20 mouse cellular contexts compared by ENCODE assay signal in genomic region chr12:119387925-119388324, GRCm38 (mm10).
A peak's percentile ranks its signal among the peaks of the same experiment; 100 is the strongest.
DNase-seq lines count a peak whose midpoint lies in the region; ATAC-seq lines count a peak whose summit lies in the region.
"Had no signal": no experiment of that assay in that cellular context is flagged by ENCODE, and none has a peak within 500 bp of the region (broad histone marks: within the 10 kb centered on the region; RNA-seq: fewer than 3 reads in every experiment).

No protein-coding gene starts in this region.

- whole genome bisulfite sequencing in heart, embryonic 10.5 days, result 49% methylated on average over 2 of the region's 2 CpGs
- WGBS in kidney, embryonic 14.5 days, result 73% methylated on average over 2 of the region's 2 CpGs

- H3K36me3 ChIP-seq in heart, embryonic 10.5 days, result no peaks in the 10 kb centered on the region
- H3K36me3 ChIP-seq in kidney, embryonic 14.5 days (ENCODE audit: control insufficient read depth, insufficient read depth, low read length), result no peaks in the 10 kb centered on the region
- H3K36me3 ChIP-seq: embryonic facial prominence, embryonic 15.5 days; forebrain, embryonic 15.5 days; hindbrain, embryonic 12.5 days had no signal

- no peaks in the 10 kb centered on the region for H3K9me3 ChIP-seq in heart, embryonic 10.5 days
- H3K9me3 ChIP-seq in kidney, embryonic 14.5 days (ENCODE audit: control insufficient read depth, low read length), result no peaks in the 10 kb centered on the region
- H3K9me3 ChIP-seq: embryonic facial prominence, embryonic 15.5 days; forebrain, embryonic 15.5 days; hindbrain, embryonic 12.5 days had no signal

- H3K4me2 ChIP-seq in kidney, embryonic 14.5 days (replicated peaks; ENCODE audit: low read depth, low read length), result no peak overlapping the region
- H3K4me2 ChIP-seq: embryonic facial prominence, embryonic 15.5 days; forebrain, embryonic 15.5 days; hindbrain, embryonic 12.5 days had no signal

- H3K4me3 ChIP-seq in heart, embryonic 10.5 days, result no peak overlapping the region
- no peak overlapping the region for H3K4me3 ChIP-seq in kidney, embryonic 14.5 days (ENCODE audit: low read length)
- H3K4me3 ChIP-seq: embryonic facial prominence, embryonic 15.5 days; forebrain, embryonic 15.5 days; hindbrain, embryonic 12.5 days had no signal

- peak; percentile 91 for ATAC-seq in CD4-positive, CD25-positive, alpha-beta regulatory T cell, adult 4 months
- ATAC-seq in kidney, embryonic 14.5 days (ENCODE audit: low FRiP score, low TSS enrichment), result no peak
- ATAC-seq: forebrain, embryonic 15.5 days; hindbrain, embryonic 16.5 days had no signal

- 0 out of 2 replicates have a peak overlapping the region, but pooled peaks have one; percentile 22 for H3K27ac ChIP-seq in heart, embryonic 10.5 days
- no peak overlapping the region for H3K27ac ChIP-seq in kidney, embryonic 14.5 days (ENCODE audit: low read depth, low read length)
- H3K27ac ChIP-seq: embryonic facial prominence, embryonic 15.5 days; forebrain, embryonic 15.5 days; hindbrain, embryonic 12.5 days had no signal

- no peak overlapping the region for H3K9ac ChIP-seq in kidney, embryonic 14.5 days (ENCODE audit: low read depth, low read length)
- H3K9ac ChIP-seq: embryonic facial prominence, embryonic 15.5 days; forebrain, embryonic 15.5 days; hindbrain, embryonic 12.5 days had no signal

- no peaks in the 10 kb centered on the region for H3K4me1 ChIP-seq in heart, embryonic 10.5 days
- no peaks in the 10 kb centered on the region for H3K4me1 ChIP-seq in kidney, embryonic 14.5 days (ENCODE audit: control insufficient read depth, insufficient read depth, low read length)
- H3K4me1 ChIP-seq: embryonic facial prominence, embryonic 15.5 days; forebrain, embryonic 15.5 days; hindbrain, embryonic 12.5 days had no signal

- DNase-seq in heart, embryonic 10.5 days (ENCODE audit: low spot score), result no peak
- DNase-seq in heart, adult 18-20 months, result no peak
- peak; percentile 30 for DNase-seq in induced T-regulatory cell, adult 2 months (ENCODE audit: low read depth)
- DNase-seq in retina, embryonic 14.5 days (ENCODE audit: low spot score), result no peak
- no peak for DNase-seq in gastrocnemius, postnatal 4 days (ENCODE audit: low spot score in 2 of 2)
- DNase-seq: adrenal gland, postnatal 10 days; cerebellum, adult 11 months; cerebellum, adult 8-10 months; cerebellum, postnatal 14 days; embryo, embryonic 11 days; gastrocnemius, postnatal 10 days; heart, postnatal 10 days; heart, postnatal 4 days; kidney, adult 8-10 months had no signal

- no peaks in the 10 kb centered on the region for H3K27me3 ChIP-seq in heart, embryonic 10.5 days (ENCODE audit: insufficient read depth, poor library complexity, severe bottlenecking)
- no peaks in the 10 kb centered on the region for H3K27me3 ChIP-seq in kidney, embryonic 14.5 days (ENCODE audit: control insufficient read depth, insufficient read depth, low read length)
- H3K27me3 ChIP-seq: embryonic facial prominence, embryonic 15.5 days; forebrain, embryonic 15.5 days; hindbrain, embryonic 12.5 days had no signal
